Mouse (Mus musculus) liver, adult 2 months (tissue): ENCODE data around the gene S100a13.

Experiments used
- CTCF ChIP-seq: fragments of 200-500 bp; IDR thresholded peaks from 2 replicates; pipeline ENCODE4 v1.5.1; 2011; ENCODE audit warnings: low read depth, low read length, control low read depth
- POLR2A ChIP-seq: fragments of 200-500 bp; IDR thresholded peaks from 2 replicates; pipeline ENCODE4 v1.6.1; 2011; ENCODE audit warnings: low read length, control low read depth; ENCODE audit not compliant: insufficient read depth; ENCODE audit errors: extremely low read depth

DNA sequence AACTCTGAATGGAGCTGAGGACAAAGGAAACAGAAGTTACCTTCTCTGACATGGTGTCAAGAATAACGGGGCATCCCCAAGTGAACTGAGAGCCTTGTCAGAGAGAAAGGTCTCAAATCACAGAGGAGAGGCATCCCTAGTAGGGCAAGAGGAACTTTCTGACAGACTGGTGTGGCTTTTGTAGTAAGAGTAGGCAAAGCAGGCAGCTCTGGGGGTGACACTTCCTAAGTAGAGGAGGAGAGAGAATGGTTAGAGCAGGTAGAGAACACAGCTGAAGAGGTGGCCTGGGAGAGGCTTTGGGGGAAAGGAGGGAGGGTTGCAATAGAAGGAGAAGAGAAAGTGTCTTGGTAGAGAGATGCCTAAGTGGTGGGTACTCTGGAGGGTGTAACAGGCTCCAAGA lies 21.2 kb downstream of the S100a13 start:
- TF ChIP-seq POLR2A = no peak
- no peak for TF ChIP-seq CTCF
